Mouse (Mus musculus) erythroblast, adult 5-6 weeks (primary cell): ENCODE measurements around the gene Sema3d. TPM values are rescaled to one million over a fixed set of nuclear protein-coding genes. Genes with fewer than 3 reads are reported as not detected.

ENCODE experiments used
- ATAC-seq: replicated peaks from 2 replicates; pipeline ENCODE4 v1.8.0; 2016; ENCODE audit warnings: moderate number of reproducible peaks, mild to moderate bottlenecking, moderate TSS enrichment, inconsistent platforms; ENCODE audit not compliant: poor library complexity, low FRiP score, severe bottlenecking
- total RNA-seq, 2 experiments: library from RNA; stranded (forward) in 1 of 2; stranded (reverse) in 1 of 2; fragments of 150-400 nt in 1 of 2; fragments of 200-764, 138-1000 nt in 1 of 2; gene quantifications; 2 replicates each; pipeline versions ENCODE4 v1.2.3 to v1.2.4; 2015 to 2017; ENCODE audit warnings: low replicate concordance in 2 of 2

Gene Sema3d
- total RNA-seq, 2 experiments from 2014 or later, result not detected

DNA sequence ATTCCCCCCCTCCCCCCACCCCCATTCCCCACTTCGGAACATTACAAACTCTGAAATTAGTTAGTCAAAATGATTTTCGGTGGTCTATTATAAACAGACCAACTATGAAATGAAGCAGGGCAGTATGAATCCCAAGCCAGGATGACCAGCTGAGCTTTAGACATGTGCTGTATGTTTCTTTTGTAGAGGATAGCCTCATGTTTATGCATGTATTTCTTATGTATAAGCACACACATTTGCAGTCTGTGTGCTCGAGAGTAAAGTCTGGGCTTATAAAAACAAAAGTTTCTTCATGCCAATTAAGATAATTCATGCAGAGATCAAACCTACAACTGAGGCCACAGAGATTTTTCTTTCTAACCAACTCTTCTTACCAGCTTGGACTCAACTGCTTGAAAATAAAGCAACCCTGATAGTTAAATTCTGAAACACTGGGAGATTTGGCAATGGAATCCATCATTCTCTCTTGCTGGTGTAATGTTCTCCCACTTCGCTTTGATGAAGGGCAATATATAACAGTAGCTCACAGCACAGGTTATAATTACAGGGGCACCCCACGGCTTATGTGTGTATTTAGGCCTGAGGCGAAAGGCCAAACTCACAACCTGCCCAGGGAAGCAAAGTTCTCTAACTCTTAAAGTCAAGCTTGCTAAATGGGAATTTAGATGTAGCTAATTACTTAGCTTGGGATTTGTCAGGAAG is 115.2 kb downstream of the Sema3d start:
- ATAC-seq, result no peak

DNA sequence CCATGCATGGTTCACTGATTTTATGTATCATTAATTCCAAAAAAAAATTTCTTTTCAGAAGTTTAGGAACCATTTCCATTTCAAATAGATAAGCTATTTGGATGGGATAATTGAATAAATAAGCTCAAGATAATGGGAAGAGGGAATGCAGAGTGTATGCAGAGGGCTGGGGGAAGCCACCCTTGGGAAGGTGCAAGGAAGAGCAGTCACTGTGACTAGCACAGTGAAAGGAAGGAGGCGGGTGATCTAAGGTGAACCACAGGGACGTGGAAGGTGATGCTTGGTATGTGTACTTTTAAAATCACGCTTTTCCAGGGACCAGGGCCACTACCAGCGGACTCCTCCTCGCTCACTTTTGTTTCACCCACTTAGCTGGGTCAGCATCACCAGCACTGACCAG is 115.9 kb downstream of the Sema3d start:
- ATAC-seq, result no peak

GRCm38 (mm10) chr5:12499791-12500504 is 116.8 kb downstream of the Sema3d start:
- ATAC-seq, result no peak

- no peak for ATAC-seq
Observed at GRCm38 (mm10) chr5:12512471-12512870, 129.3 kb downstream of the Sema3d start.

DNA sequence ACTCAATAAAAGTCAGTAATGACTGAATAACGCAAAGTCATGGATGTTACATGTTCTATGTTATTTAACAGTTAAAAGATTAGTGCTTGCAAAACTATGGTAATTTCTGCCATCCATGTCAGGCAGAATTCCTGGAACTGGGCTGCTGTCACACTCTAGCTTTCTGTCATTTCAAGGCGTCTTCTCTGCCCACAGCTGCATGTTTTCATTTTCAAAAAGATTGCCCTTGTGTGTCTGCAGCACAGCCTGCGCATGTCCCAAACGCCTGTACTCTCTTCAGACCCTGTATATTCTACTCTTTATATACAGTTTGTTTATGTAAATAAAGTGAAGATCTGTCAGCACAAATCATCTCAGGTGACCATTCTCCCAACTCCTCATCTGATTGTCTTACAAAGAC is 132.1 kb downstream of the Sema3d start:
- ATAC-seq, result no peak

- no peak for ATAC-seq
Observed at GRCm38 (mm10) chr5:12525235-12525767, 142.1 kb downstream of the Sema3d start.

DNA sequence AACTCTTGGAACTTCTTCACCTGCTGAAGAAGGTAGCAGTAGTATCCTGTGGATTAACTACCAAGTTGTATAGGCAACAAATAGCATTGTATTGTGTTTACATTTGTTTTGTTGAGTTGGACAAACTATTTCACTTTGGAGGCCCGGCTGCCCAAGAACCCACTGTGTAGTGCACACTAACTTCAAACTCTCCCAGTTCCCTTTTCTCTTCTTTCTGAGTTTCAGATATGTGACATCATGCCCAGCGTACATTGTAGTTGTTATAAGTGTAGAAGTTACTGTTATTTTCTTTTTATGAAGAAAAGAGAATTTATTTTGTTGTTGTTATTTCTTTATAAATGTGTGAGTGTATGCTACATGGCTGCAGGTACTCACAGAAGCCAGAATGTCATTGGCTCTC is 145.4 kb downstream of the Sema3d start:
- ATAC-seq, result no peak

GRCm38 (mm10) chr5:12529771-12530170 is 146.6 kb downstream of the Sema3d start:
- ATAC-seq, result no peak

DNA sequence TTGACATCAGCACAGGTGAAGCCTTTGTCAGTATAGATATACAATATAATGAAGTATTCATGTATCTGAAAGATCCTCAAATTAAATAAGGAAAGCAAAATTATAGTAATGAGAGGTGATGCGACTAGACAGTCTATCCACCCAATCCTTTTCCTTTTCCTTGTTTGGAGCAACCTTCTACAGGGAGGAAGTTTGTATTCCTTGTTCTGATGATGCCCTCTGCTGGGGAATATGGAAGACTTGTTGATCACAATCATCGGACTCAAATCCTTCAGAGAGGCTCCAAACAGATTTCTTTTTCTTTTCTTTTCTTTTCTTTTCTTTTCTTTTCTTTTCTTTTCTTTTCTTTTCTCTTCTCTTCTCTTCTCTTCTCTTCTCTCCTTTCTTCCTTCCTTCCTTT is 158.1 kb downstream of the Sema3d start:
- ATAC-seq, result no peak

DNA sequence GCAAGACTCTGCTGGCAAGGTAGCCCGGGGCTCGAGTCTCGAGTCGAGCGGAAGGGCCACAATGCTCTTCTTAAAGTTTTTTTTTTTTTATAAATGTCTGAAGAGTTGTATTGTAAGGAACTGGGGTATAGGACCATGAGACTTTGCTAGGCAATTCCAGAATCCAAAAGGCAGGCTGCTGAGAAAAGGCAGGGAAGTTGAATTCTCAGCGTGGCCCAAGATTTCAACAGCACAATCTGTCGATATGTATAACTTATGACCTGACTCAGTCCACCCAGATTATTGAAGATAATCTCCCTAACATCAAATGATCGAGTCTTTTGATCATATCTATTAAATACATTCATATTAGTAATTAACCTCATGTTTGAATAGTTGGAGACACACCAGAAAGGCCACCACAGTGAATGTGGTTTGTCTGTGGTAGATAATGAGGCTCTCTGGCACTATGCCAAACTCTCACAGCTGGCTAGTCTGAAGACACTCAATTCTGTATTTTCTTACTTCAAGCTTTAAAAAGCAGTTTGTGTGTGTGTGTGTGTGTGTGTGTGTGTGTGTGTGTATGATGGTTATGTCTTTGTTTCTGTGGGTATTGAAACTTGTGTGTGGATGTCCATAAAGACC is 166.0 kb downstream of the Sema3d start:
- no peak for ATAC-seq

DNA sequence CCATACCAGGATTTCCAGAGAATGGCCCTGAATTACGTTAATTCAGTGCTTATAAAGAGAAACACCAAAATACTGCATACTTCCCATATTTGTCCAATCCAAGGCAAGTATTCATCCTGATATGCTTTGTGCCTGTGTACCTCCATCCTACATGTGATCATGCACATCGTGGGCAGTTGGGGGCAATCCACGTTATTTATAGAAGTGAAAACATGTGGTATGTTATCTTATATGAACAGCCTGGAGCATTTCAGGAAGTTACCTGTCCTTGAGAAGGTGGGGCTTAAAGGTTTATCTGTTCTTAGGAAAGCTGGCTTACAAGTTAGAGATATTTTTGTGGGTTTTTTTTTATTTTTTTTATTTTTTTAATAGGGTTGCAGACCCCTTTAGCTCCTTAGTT is 172.2 kb downstream of the Sema3d start:
- ATAC-seq, result no peak

- no peak for ATAC-seq
Observed at GRCm38 (mm10) chr5:12557889-12558288, 174.7 kb downstream of the Sema3d start.

- no peak for ATAC-seq
Observed at GRCm38 (mm10) chr5:12561740-12562139, 178.6 kb downstream of the Sema3d start.

DNA sequence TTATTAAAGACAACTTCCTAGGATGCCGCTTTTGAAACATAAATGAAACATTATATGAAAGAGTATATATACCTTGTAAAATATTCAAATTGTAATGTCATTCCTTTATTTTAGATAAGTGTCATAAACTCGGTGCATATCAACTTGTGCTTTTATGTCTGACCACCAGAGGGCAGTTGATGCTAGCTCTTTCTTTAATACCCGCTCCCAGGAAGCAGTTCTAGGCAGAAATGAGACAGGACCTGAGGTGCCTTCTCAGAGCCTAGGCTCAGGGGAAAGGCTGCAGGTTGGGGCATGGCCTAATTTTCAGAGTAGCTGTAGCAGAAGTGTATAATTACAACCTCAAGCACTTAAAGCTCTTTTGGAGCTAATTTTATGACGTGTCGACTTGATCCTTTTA is 179.0 kb downstream of the Sema3d start:
- no peak for ATAC-seq

GRCm38 (mm10) chr5:12563132-12563531 is 179.9 kb downstream of the Sema3d start:
- ATAC-seq, result no peak

DNA sequence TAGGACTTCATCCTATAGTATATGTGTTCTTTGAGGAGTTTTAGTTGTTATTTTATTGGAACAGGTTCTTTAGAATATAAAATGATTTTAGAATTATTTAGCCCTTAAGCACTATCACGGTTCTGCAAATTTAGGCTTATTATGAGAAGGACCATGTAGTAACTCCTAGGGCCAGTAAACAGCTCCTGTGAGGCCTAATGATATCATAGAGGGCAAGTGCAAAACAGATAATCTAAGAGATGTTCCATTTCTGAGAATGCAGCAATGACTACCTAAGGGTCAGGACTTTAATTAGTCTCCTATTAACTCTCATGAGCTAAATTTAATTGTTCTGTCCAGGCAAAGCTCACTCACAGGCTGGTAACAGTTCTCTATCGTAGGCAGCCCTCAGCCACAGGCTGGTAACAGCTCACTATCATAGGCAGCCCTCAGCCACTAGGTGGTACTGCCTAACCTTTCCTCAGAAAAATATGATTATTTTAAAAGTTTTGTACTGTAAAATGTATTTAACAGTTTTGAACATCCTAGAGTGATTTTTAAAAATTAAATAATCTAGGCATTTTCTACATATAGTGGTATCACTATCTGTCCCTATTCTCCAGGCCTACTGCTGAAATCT is 181.5 kb downstream of the Sema3d start:
- ATAC-seq, result no peak

DNA sequence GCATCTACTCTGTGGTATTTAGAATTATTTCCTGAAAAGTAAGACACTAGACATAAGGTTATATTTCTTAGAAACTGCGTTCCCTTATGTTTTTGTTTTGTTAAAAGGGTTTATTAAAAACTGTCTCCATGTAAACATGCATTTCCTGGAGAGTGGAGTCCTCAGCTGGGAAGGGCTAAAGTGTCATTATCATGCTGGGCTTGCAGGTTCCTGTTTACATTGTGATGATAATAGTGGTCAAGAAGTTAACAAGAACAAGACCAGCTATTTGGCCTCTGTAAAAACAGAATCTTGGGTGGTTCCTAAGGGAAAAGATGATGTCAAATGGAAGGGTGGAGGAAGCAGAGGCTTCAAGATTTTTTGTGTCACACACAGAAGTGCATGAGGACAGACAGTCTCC is 183.4 kb downstream of the Sema3d start:
- no peak for ATAC-seq

- ATAC-seq, result no peak
Observed at GRCm38 (mm10) chr5:12574551-12574950, 191.4 kb downstream of the Sema3d start.

DNA sequence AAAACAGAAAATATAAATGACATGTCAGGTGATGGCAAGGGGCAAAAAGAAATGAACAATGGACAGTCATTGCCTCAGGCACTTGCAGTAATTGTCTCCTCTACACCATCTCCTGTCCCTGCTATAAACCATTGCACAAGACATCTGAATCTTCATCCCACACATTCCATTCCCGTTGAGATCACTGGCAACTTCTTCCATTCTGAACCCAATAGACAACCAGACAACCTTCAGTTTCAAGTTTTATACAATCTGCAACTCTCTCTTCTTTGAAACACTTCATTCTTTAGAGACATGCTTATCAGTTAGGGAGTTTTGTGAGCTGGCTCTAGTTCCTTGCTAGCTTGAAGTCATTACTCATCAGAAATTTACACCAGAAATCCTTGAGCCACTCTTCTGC is 192.1 kb downstream of the Sema3d start:
- ATAC-seq, result no peak

GRCm38 (mm10) chr5:12579752-12580151 is 196.6 kb downstream of the Sema3d start:
- ATAC-seq, result no peak
